Mouse (Mus musculus) left cerebral cortex, adult 2 months (tissue): ENCODE results near the gene Ifitm3. TPM values are rescaled to one million over a fixed set of nuclear protein-coding genes. Genes with fewer than 3 reads are reported as not detected.
"Not testable (repeated sequence)": the region's sequence is repeated elsewhere in the genome, so short reads cannot be mapped to it uniquely, and the experiment has no call there.

ENCODE experiments used
- DNase-seq, 2 experiments: peaks; one replicate each; pipeline ENCODE4 v3.0.0; 2021 to 2022; ENCODE audit warnings: low spot score in 2 of 2, mixed read lengths in 1 of 2; ENCODE audit errors: extremely low spot score in 1 of 2
- H3K27ac ChIP-seq: fragments of 200-600 bp; 2 replicates; pipeline ENCODE4 v1.8.1; 2022
- H3K4me3 ChIP-seq: fragments of 200-600 bp; 2 replicates; pipeline ENCODE4 v1.8.1; 2022
- CTCF ChIP-seq: fragments of 200-600 bp; IDR thresholded peaks from 2 replicates; pipeline ENCODE4 v1.8.1; 2022; ENCODE audit warnings: antibody characterized with exemption, mild to moderate bottlenecking, moderate library complexity
- intact Hi-C: fragments of 180-260 bp; cut with DNase I; formaldehyde crosslinking; loops from one replicate; pipeline ENCODE4 v1.15.1; 2025
- total RNA-seq, 2 experiments: library from RNA; stranded (reverse); gene quantifications; 2 replicates each; pipeline ENCODE4 v1.2.3; 2021

The Ifitm3 gene
- total RNA-seq, 2 experiments from 2014 or later, result 10.9 to 16.7 TPM

DNA sequence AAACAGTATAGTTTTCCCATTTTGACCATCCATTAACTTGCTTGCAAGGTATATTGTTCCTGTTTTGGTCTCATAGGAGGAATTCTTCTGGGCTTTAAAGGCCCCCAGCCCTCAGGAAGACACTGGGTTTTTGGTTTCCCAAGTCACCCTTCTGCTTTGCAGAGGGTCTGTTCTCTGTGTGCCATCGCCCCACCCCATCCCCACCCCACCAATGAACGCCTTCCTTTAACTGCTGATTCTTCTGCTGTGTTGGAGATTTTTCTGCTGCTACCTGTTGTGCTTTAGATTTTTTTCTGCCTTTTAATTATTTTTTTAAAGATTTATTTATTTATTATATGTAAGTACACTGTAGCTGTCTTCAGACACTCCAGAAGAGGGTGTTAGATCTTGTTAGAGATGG lies 18.3 kb upstream of the Ifitm3 start, which contains the start of gene Gm17387:
Gene Gm17387, plus strand, starts transcription at position 301 of the 400 bp plus-strand sequence.
- intact Hi-C loops, result no loop called here
- no peak for DNase-seq
- H3K4me3 ChIP-seq, result no peak within 1 kb of the TSS
- H3K27ac ChIP-seq, result no peak within 1 kb of the TSS
- TF ChIP-seq CTCF, result no peak

DNA sequence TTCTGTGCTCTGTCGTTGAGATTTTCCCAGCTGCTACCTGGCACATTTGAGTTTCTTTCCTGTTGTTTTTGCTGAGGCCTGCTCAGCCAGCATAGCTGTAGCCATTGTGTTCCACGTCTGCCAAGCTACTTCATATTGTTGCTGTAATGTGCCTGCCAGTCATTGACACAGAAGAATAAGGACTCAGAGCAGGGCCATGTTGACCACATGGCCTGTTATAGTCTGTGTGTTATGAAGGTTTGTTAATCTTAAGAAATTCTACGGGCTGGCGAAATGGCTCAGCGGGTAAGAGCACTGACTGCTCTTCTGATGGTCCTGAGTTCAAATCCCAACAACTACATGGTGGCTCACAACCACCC lies 16.1 kb upstream of the Ifitm3 start:
- no peak overlapping the region for H3K27ac ChIP-seq
- no peak for DNase-seq
- TF ChIP-seq CTCF, result no peak
- no peak overlapping the region for H3K4me3 ChIP-seq
- intact Hi-C loops, result no loop called here

DNA sequence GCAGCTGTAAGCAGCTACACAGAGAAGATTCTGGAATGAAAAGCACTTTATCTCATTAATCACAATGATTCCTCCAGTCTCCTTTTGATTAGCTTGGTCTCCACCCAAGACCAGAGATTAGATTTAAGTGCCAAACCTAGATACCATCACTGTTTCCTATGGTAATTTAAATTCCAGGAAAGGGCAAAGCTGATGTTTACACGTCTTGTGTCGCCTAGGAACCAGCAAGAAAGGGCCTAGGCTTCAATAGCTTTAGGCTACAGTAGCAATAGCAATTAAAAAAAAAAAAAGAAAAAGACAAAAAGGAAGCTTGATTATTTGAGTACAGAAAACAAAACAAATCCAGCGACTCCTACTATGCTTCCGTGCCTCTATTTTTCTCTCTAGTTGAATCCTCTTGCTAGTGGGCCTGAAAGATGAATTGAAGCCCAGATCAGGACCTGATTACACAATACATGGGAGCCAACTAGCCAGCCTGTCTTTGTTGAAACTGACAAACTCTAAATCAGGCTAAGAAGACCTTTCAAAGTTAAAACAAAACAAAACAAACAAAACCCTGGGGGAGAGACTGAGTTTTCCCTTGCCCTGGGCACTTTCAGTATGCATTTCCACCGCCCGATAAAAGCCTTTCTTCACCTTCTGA lies 15.6 kb upstream of the Ifitm3 start:
- DNase-seq, result no peak
- Histone ChIP-seq H3K4me3 (no peak overlapping the region), H3K27ac (no peak overlapping the region)
- no peak for TF ChIP-seq CTCF
- intact Hi-C loops, result no loop called here

DNA sequence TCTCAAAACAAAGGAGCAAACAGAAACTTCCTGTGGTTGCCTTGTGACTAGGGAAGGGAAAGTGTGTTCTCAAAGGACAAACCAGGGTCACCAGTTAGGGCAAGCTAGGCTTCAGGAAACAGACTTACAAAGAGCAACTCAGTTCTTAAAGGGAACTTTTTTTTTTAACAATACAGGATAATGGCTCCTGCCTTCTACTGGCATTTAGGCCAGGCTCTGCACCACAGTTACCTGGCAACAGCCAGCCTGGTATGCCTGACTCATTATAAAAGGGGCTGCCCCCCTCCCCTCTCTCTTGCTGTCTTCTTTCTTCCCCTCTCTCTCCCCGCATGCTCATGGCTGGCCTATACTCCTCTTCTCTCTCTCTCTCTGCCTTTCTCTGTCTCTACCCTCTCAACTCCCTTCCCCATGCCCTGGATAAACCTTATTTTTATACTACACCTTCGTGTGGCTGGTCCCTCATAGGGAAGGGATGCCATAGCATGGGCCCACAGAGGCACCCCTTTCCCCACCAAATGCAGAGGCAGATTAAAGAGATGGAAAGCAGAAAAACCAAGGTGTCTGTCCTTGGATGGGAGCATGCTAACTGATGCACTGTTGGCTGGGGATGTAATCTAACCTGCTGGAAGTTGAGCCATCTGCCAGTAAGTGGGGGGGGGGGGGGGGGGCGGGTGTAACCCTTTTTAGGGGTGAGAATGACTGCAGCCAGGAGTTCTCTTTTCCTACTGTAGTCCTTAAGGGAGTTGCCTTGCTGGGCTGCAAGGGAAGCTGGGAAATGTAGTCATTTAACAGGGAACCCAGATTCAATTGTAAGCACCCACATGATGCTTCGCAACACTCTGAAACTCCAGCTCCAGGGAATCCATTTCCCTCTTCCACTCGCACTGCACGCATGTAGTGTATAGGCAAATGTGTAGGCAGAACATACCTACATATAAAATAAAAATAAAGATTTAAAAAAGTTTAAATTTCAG lies 14.6 kb upstream of the Ifitm3 start:
- no peak for DNase-seq
- TF ChIP-seq CTCF, result no peak
- intact Hi-C loops, result no loop called here
- Histone ChIP-seq H3K27ac (no peak overlapping the region), H3K4me3 (no peak overlapping the region)

DNA sequence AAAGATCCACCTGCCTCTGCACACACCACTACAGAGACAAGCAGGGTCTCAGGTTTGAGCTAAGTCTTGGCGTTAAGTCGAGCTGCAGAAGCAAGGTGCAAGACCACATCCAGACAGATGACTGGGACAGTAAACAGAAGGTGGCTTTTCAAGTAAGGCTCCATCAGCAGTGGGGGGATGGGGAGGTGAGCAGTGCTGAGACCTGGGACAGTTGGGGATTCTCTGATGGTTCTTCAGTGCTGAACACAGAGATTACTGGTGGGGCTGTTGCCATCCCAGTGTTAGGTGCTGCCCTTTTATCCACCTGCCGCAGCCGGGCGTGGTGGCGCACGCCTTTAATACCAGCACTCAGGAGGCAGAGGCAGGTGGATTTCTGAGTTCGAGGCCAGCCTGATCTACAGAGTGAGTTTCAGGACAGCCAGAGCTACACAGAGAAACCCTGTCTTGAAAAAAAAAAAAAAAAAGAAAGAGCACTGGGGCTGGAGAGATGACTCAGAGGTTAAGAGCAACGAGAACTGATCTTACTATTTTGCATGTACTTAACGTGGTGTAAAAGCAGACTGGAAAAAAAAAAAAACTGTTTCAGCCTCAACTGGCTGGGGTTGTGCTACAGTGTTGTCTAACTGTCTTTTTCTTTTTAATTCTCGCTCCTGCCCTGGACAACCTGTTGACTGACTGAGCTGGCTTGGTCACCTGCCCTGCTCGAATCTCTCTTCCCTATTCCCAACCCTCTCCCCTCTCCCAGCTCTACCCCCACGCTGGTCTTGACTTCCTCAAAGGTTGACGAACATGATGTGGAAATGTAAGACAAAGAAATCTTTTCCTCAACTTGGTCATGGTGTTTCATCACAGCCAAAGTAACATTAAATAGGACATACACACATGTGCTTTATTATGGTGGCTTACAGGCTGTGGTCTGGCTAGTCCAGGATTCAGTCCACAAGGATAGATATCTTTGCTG lies 11.2 kb upstream of the Ifitm3 start:
- intact Hi-C loops, result no loop called here
- Histone ChIP-seq H3K27ac (no peak overlapping the region), H3K4me3 (no peak overlapping the region)
- no peak for DNase-seq
- no peak for TF ChIP-seq CTCF

DNA sequence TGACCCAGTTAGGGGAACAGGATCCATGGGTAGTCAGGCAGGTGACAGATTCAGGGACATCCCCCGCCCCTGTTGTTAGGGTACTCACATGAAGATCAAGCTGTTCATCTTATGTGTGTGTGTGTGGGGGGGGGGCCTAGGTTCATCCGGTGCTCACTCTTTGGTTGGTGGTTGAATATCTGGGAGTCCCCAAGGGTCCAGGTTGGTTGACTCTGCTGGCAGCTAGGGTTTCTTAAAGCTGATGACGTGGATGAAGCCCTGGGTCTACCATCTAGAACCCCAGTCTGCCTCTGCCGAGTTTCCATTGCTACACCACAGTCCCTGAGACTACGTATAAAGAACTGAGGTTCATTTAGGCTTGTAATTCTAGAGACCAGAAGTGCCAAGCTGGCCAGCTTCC lies 8.5 kb upstream of the Ifitm3 start:
- no peak for DNase-seq
- Histone ChIP-seq H3K4me3 (no peak overlapping the region), H3K27ac (no peak overlapping the region)
- TF ChIP-seq CTCF, result no peak
- intact Hi-C loops, result no loop called here

GRCm38 (mm10) chr7:141017824-141018223 lies 7.3 kb upstream of the Ifitm3 start, which contains the start of gene Ifitm6:
TSS of gene Ifitm6 (minus strand) at chr7:141017924.
- intact Hi-C loops, result not testable (repeated sequence)

DNA sequence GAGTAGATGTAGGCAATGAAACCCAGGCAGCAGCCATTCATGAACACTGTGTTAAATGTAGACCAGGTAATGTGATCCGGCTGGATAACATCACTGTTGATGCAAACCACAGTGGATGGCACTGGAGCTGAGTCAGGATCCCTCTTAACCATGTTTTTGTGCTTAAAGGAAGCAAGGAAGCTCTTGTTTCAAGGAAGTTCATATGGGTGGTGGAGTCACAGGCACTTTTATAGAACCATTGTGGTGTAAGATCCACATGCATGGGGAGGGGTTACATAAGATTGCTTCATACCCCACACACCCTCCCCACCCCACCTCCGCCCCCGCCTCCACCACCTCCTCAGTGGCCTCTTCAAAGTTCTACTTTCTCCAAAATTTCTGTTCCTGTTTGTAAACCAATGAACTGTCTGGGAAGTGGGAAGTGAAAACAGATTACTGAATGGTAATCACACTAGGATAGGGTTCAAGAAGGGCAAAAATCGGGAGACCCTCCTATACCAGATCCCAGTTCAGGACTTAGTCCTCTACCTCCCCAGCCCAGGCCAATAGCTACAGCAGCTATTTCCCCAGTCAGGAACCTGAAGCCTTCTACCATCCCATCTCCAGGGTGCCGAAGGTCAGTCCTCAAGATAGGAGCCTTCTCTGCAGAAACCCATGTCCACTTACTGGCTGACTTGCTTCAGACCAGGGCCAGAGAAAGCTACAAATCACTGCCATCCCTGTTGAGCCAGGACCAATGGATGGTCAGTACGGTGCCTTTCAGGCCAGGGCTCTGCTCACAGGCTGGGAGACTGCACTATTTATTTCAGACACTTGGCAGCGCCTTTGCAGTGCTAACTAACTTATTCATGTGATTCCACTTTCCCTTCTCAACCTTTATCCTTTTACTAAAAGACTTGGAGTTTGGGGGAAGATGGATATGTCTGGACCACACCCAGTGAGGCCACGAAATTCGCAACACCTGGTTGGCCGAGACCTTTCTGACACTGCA lies 6.4 kb upstream of the Ifitm3 start:
- intact Hi-C loops, result no loop called here
- no peak overlapping the region for H3K4me3 ChIP-seq
- H3K27ac ChIP-seq, result no peak overlapping the region
- no peak for DNase-seq
- TF ChIP-seq CTCF, result no peak

More at GRCm38 (mm10) chr7:141017824-141018223, 7.3 kb upstream of the Ifitm3 start, which contains the start of gene Ifitm6:
- H3K27ac ChIP-seq, H3K4me3 ChIP-seq, DNase-seq: not testable (repeated sequence)

GRCm38 (mm10) chr7:141011238-141011770 lies 734 bp upstream of the Ifitm3 start:
- no peak for DNase-seq
- no peak overlapping the region for H3K4me3 ChIP-seq
- intact Hi-C loops, result no loop called here
- TF ChIP-seq CTCF, result no peak
- no peak overlapping the region for H3K27ac ChIP-seq

DNA sequence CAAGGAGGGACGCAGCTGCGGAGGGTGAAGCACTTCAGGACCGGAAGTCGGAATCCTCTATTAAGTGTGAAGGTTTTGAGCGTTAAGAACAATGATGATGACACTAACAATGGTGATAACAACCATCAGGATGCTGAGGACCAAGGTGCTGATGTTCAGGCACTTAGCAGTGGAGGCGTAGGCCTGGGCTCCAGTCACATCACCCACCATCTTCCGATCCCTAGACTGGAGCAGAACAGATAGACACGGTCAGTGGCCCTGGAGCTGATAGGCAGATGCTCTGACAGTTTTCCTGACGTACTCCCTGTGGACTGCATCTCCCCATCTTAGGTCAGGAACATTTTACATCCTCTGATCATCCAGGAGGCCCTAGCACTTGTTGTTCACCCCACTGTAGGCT lies 905 bp downstream of the Ifitm3 start:
- no peak overlapping the region for H3K27ac ChIP-seq
- intact Hi-C loops, result loop anchor here (1.0 to 5.0 kb wide), 2 partner anchors 38 to 52 kb away; partner anchors contain the start of genes Gm45717 and Ifitm2
- no peak overlapping the region for H3K4me3 ChIP-seq
- no peak for TF ChIP-seq CTCF
- DNase-seq, result no peak
